8 mouse cellular contexts compared by ENCODE assay signal in the genomic region with DNA sequence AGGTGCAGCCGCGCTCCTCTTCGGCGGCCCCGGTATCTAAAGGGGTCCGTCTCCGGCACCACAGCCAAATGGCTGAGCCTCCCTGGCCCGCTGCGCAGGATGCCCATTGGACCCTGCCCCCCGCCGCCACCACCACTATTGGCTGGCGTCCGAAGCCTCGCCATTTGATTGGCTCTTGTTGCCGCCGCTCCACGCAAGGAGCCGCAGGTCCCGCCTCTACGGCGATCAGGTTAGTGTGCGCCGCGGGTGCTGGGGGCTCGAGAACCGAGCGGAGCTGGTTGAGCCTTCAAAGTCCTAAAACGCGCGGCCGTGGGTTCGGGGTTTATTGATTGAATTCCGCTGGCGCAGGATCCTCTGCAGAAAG. TPM values are rescaled to one million over a fixed set of nuclear protein-coding genes. Genes with fewer than 3 reads are reported as not detected.
DNase-seq lines count a peak whose midpoint lies in the region; ATAC-seq and TF ChIP-seq lines count a peak whose summit lies in the region.

A gene (plus strand): TSS at position 171 of the 364 bp plus-strand sequence.

- under 1% methylated on average over 34 of the region's 34 CpGs for WGBS in heart, embryonic 11.5 days (ENCODE audit: insufficient replicate concordance)
- WGBS in kidney, postnatal 0 days: under 1% methylated on average over 34 of the region's 34 CpGs
- WGBS in liver, embryonic 11.5 days: under 1% methylated on average over 34 of the region's 34 CpGs
- under 1% methylated on average over 34 of the region's 34 CpGs for WGBS in stomach, embryonic 14.5 days

- peak; percentile 77; the same call in 1 of the 2 replicates for TF ChIP-seq POLR2A in brain, embryonic 14.5 days (IDR thresholded peaks at IDR 0.05; ENCODE audit: borderline replicate concordance, extremely low read depth, insufficient read depth, insufficient read length, poor library complexity, severe bottlenecking)

- H3K27me3 ChIP-seq in C2C12 (ENCODE audit: control insufficient read depth, insufficient read depth, insufficient read length): no peaks in the 10 kb centered on the region
- H3K27me3 ChIP-seq in erythroblast, embryonic 14.5 days (ENCODE audit: control insufficient read depth): peaks cover 21% of the 10 kb centered on the region
- H3K27me3 ChIP-seq in heart, embryonic 11.5 days (ENCODE audit: control insufficient read depth, insufficient read depth, low read length): no peaks in the 10 kb centered on the region
- no peaks in the 10 kb centered on the region for H3K27me3 ChIP-seq in kidney, postnatal 0 days (ENCODE audit: insufficient read depth, low read length)
- no peaks in the 10 kb centered on the region for H3K27me3 ChIP-seq in liver, embryonic 11.5 days (replicated peaks; ENCODE audit: control insufficient read depth, insufficient read depth, low read length)
- H3K27me3 ChIP-seq in stomach, embryonic 14.5 days (ENCODE audit: control insufficient read depth, insufficient read depth, low read length): no peaks in the 10 kb centered on the region

- peak within 1 kb of the TSS; percentile 100 for H3K9ac ChIP-seq in heart, embryonic 11.5 days (ENCODE audit: low read depth, low read length)
- peak within 1 kb of the TSS; percentile 100 for H3K9ac ChIP-seq in kidney, postnatal 0 days (ENCODE audit: low read depth, low read length)
- H3K9ac ChIP-seq in liver, embryonic 11.5 days (ENCODE audit: low read depth, low read length): peak within 1 kb of the TSS; percentile 83
- peak within 1 kb of the TSS; percentile 97 for H3K9ac ChIP-seq in stomach, embryonic 14.5 days (replicated peaks; ENCODE audit: low read depth, low read length)

- DNase-seq in brain, embryonic 14.5 days (ENCODE audit: low read depth): peak; percentile 99
- peak; percentile 98 for DNase-seq in kidney, postnatal 0 days (ENCODE audit: low spot score)
- DNase-seq in liver, embryonic 11.5 days (ENCODE audit: low spot score): peak; percentile 97
- DNase-seq in naive thymus-derived CD4-positive, alpha-beta T cell, adult 2 months (ENCODE audit: low read depth): peak; percentile 97

- H3K4me3 ChIP-seq in C2C12 (ENCODE audit: insufficient read depth, poor library complexity, severe bottlenecking): peak within 1 kb of the TSS; percentile 64
- H3K4me3 ChIP-seq in erythroblast, embryonic 14.5 days (replicated peaks): peak within 1 kb of the TSS; percentile 93
- peak within 1 kb of the TSS; percentile 93 for H3K4me3 ChIP-seq in heart, embryonic 11.5 days (ENCODE audit: low read depth, low read length)
- H3K4me3 ChIP-seq in kidney, postnatal 0 days (replicated peaks; ENCODE audit: low read depth, low read length): peak within 1 kb of the TSS; percentile 94
- peak within 1 kb of the TSS; percentile 88 for H3K4me3 ChIP-seq in liver, embryonic 11.5 days (ENCODE audit: low read depth, low read length)
- peak within 1 kb of the TSS; percentile 86 for H3K4me3 ChIP-seq in stomach, embryonic 14.5 days (ENCODE audit: low read depth, low read length)

- H3K4me1 ChIP-seq in erythroblast, embryonic 14.5 days (ENCODE audit: control insufficient read depth): peaks cover 60% of the 10 kb centered on the region
- peaks cover 13% of the 10 kb centered on the region for H3K4me1 ChIP-seq in heart, embryonic 11.5 days (ENCODE audit: control insufficient read depth, insufficient read depth, low read length)
- peaks cover 16% of the 10 kb centered on the region; the same call in 1 of the 2 replicates for H3K4me1 ChIP-seq in kidney, postnatal 0 days (replicated peaks; ENCODE audit: insufficient read depth, low read length)
- peaks cover 21% of the 10 kb centered on the region for H3K4me1 ChIP-seq in liver, embryonic 11.5 days (replicated peaks; ENCODE audit: control insufficient read depth, insufficient read depth, low read length)
- peaks cover 14% of the 10 kb centered on the region; the same call in 1 of the 2 replicates for H3K4me1 ChIP-seq in stomach, embryonic 14.5 days (ENCODE audit: control insufficient read depth, insufficient read depth, low read length)

- H3K36me3 ChIP-seq in C2C12 (ENCODE audit: control insufficient read depth, insufficient read depth): no peaks in the 10 kb centered on the region
- H3K36me3 ChIP-seq in erythroblast, embryonic 14.5 days (ENCODE audit: control insufficient read depth): no peaks in the 10 kb centered on the region; the same call in 1 of the 2 replicates
- no peaks in the 10 kb centered on the region for H3K36me3 ChIP-seq in heart, embryonic 11.5 days (ENCODE audit: control insufficient read depth, insufficient read depth, low read length)
- no peaks in the 10 kb centered on the region for H3K36me3 ChIP-seq in kidney, postnatal 0 days (ENCODE audit: insufficient read depth, low read length)
- no peaks in the 10 kb centered on the region for H3K36me3 ChIP-seq in liver, embryonic 11.5 days (ENCODE audit: control insufficient read depth, insufficient read depth, low read length)
- no peaks in the 10 kb centered on the region for H3K36me3 ChIP-seq in stomach, embryonic 14.5 days (ENCODE audit: control insufficient read depth, insufficient read depth, low read length)

- no peaks in the 10 kb centered on the region for H3K9me3 ChIP-seq in erythroblast, embryonic 14.5 days (ENCODE audit: control insufficient read depth, low read length)
- H3K9me3 ChIP-seq in heart, embryonic 11.5 days (replicated peaks; ENCODE audit: control insufficient read depth, low read length): no peaks in the 10 kb centered on the region
- no peaks in the 10 kb centered on the region for H3K9me3 ChIP-seq in kidney, postnatal 0 days (replicated peaks; ENCODE audit: low read length)
- no peaks in the 10 kb centered on the region for H3K9me3 ChIP-seq in liver, embryonic 11.5 days (ENCODE audit: control insufficient read depth, low read length)
- H3K9me3 ChIP-seq in stomach, embryonic 14.5 days (ENCODE audit: control insufficient read depth, low read depth, low read length): no peaks in the 10 kb centered on the region

- H3ac ChIP-seq in C2C12 (ENCODE audit: control insufficient read depth, insufficient read length, low read depth): peak within 1 kb of the TSS; percentile 94

- ATAC-seq in heart, embryonic 11.5 days (replicated peaks; ENCODE audit: insufficient number of reproducible peaks, low FRiP score, low TSS enrichment): peak; percentile 87
- ATAC-seq in kidney, postnatal 0 days (replicated peaks; ENCODE audit: low FRiP score, low read depth): peak; percentile 89
- ATAC-seq in liver, embryonic 11.5 days (replicated peaks; ENCODE audit: low FRiP score): peak; percentile 87
- ATAC-seq in stomach, embryonic 14.5 days (ENCODE audit: insufficient number of reproducible peaks, insufficient read depth, low FRiP score, low read depth): peak; percentile 91

- peak within 1 kb of the TSS; percentile 99 for H3K27ac ChIP-seq in heart, embryonic 11.5 days (ENCODE audit: low read depth, low read length)
- H3K27ac ChIP-seq in kidney, postnatal 0 days: peak within 1 kb of the TSS; percentile 100
- peak within 1 kb of the TSS; percentile 98 for H3K27ac ChIP-seq in liver, embryonic 11.5 days (ENCODE audit: low read depth, low read length)
- peak within 1 kb of the TSS; percentile 98 for H3K27ac ChIP-seq in stomach, embryonic 14.5 days (ENCODE audit: low read length)

- peaks cover 37% of the 10 kb centered on the region for H3K79me3 ChIP-seq in C2C12 (ENCODE audit: low read depth)

- no peak for TF ChIP-seq CTCF in C2C12 (IDR thresholded peaks at IDR 0.05; ENCODE audit: control insufficient read depth, insufficient read depth, insufficient read length)
- TF ChIP-seq CTCF in brain, embryonic 14.5 days (IDR thresholded peaks at IDR 0.05; ENCODE audit: borderline replicate concordance, extremely low read depth, insufficient read depth, insufficient read length): no peak
- no peak for TF ChIP-seq CTCF in kidney, postnatal 0 days (IDR thresholded peaks at IDR 0.05; ENCODE audit: low read depth)

- peak within 1 kb of the TSS; percentile 93 for H3K4me2 ChIP-seq in heart, embryonic 11.5 days
- H3K4me2 ChIP-seq in kidney, postnatal 0 days (ENCODE audit: low read length): peak within 1 kb of the TSS; percentile 92
- H3K4me2 ChIP-seq in liver, embryonic 11.5 days: peak within 1 kb of the TSS; percentile 91
- peak within 1 kb of the TSS; percentile 93 for H3K4me2 ChIP-seq in stomach, embryonic 14.5 days (replicated peaks; ENCODE audit: low read depth, low read length)

- peaks cover 57% of the 10 kb centered on the region for H3K79me2 ChIP-seq in C2C12 (ENCODE audit: control insufficient read depth, insufficient read depth)

TF ChIP-seq in C2C12, 6 proteins besides CTCF, POLR2A, EP300 and RAD21:
- no peak for TF ChIP-seq USF1 (IDR thresholded peaks at IDR 0.05; ENCODE audit: low read depth)
TF ChIP-seq in C2C12: peak in this region for 0.

RNA-seq across cellular contexts. Expression of the gene that starts here (rescaled TPM):
- 100.0 TPM for polyA plus RNA-seq in C2C12 (2012; fragmentation: generic; extraction: Trizol)
- polyA plus RNA-seq in brain, embryonic 14.5 days (2012; rRNA removed): 207 and 332 TPM in 2 replicates
- polyA plus RNA-seq in erythroblast, embryonic 14.5 days (2012): 15.2 and 17.8 TPM in 2 replicates
- 108 and 120 TPM in 2 replicates for polyA plus RNA-seq in heart, embryonic 11.5 days (2014; fragmentation: Nextera tagmentation; extraction: Ambion mirVana)
- 139 and 166 TPM in 2 replicates for polyA plus RNA-seq in kidney, postnatal 0 days (2015; fragmentation: Nextera tagmentation; extraction: Ambion mirVana)
- 107 and 112 TPM in 2 replicates for polyA plus RNA-seq in liver, embryonic 11.5 days (2014; fragmentation: Nextera tagmentation; extraction: Ambion mirVana)
- 108 and 118 TPM in 2 replicates for polyA plus RNA-seq in stomach, embryonic 14.5 days (2014; fragmentation: Nextera tagmentation; extraction: Ambion mirVana)

Comparison
In these comparisons a context has a peak if more than half of its experiments do, and no peak if none do; other contexts are left out.
1. Peak in every context shown above with its lines: DNase-seq, ATAC-seq, H3K4me3 ChIP-seq and H3K27ac ChIP-seq.